Mouse (Mus musculus) E14TG2a.4 (cell line): ENCODE results near the gene Scarb1.

Experiments
- CTCF ChIP-seq: conservative IDR thresholded peaks from 2 replicates; pipeline ENCODE4 v1.5.1; 2014; ENCODE audit warnings: low read length
- POU5F1 ChIP-seq: IDR thresholded peaks from 2 replicates; pipeline ENCODE4 v1.6.1; 2014; ENCODE audit warnings: low read length, borderline replicate concordance

DNA sequence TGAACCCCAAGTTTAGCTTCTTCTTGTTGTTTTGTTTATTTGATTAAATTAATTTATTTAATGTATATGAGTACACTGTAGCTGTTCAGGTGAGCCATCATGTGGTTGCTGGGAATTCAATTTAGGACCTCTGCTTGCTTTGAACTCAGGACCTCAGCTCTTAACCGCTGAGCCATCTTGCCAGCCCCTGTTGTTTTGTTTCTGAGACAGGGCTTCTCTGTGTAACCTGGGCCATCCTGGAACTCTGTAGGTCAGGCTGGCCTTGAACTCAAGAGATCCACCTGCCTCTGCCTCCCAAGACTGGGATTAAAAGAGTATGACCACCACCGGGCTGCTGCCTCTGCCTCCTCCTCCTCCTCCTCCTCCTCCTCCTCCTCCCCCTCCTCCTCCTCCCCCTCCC, 66.7 kb downstream of the Scarb1 start:
- TF ChIP-seq CTCF (no peak), POU5F1 (no peak)
